Mouse (Mus musculus) bone marrow, adult 2 months (tissue): ENCODE results near the gene Etfdh. TPM values are rescaled to one million over a fixed set of nuclear protein-coding genes. Genes with fewer than 3 reads are reported as not detected.

Experiments used
- H3K27ac ChIP-seq: fragments of 200-500 bp; 2 replicates; pipeline ENCODE4 v1.5.1; 2012; ENCODE audit warnings: low read depth, mild to moderate bottlenecking, control low read depth, inconsistent platforms, low read length; ENCODE audit not compliant: control insufficient read depth, poor library complexity, insufficient read depth
- H3K4me1 ChIP-seq: fragments of 200-500 bp; 2 replicates; pipeline ENCODE4 v1.6.1; 2011; ENCODE audit warnings: low read length; ENCODE audit not compliant: control insufficient read depth, insufficient read depth
- H3K4me3 ChIP-seq: fragments of 200-500 bp; replicated peaks from 2 replicates; pipeline ENCODE3; 2011; ENCODE audit warnings: mild to moderate bottlenecking, low read depth, low read length, control low read depth; ENCODE audit not compliant: control insufficient read depth
- CTCF ChIP-seq: fragments of 200-500 bp; IDR thresholded peaks from 2 replicates; pipeline ENCODE4 v1.5.1; 2011; ENCODE audit warnings: low read length, control low read depth; ENCODE audit not compliant: control insufficient read depth, insufficient read depth
- POLR2A ChIP-seq: fragments of 200-500 bp; IDR thresholded peaks from 2 replicates; pipeline ENCODE4 v1.6.1; 2011; ENCODE audit warnings: low read depth, mild to moderate bottlenecking, control low read depth, low read length, borderline replicate concordance; ENCODE audit not compliant: control insufficient read depth
- WGBS: fragments of 180-500 bp; shearing (Covaris S2); methylation state at CpG from one replicate; pipeline ENCODE4 v1.1.7; 2018; 5-methylcytosine and 5-hydroxymethylcytosine counted together
- polyA plus RNA-seq: library from polyadenylated mRNA; stranded (reverse); fragments of >200 nt; gene quantifications from 2 replicates; pipeline ENCODE4 v1.2.4, GENCODE M21; 2011; ENCODE audit warnings: low replicate concordance; ENCODE audit not compliant: missing spikeins, insufficient read depth, insufficient read length

Etfdh gene
- polyA plus RNA-seq, 1 experiment, result 12.2 TPM

DNA sequence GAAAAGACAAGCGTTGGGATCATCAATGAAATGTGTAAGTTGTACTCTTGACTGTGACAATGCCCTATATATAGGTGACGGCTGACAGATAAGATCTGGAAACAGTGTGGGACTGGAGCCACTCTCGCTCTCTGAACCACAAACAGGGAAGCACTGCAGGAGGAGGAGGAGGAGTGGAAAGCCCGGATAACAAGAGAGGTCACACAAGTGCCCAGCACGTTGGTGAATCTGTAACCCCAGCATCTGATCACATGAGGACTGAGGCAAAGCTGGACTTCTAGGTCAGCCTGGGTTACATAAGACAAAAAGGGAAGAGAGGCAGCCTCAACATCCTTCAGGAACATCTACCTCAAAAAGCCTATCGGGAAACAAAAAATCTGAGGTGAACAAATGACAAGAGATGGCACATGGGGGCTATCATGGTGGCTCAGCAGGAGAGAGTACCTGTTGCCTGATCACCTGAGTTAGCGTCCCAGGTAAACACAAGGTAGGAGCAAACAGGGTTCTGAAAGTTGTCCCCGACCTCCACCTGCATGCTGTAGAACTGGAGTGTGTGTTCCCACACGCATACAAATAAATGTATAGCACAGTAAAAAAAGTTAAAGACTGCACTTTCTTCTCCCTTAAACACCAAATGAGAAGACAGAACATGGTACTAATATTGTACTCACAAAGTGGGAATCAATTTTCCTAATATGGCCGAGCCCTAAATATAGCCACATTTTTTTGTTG lies 64.3 kb downstream of the Etfdh start:
- Histone ChIP-seq H3K27ac (no peak overlapping the region), H3K4me1 (peaks cover 3% of the 10 kb centered on the region; the same call in 1 of the 2 replicates), H3K4me3 (no peak overlapping the region)
- WGBS, result 72% methylated on average over 10 of the region's 10 CpGs
- no peak for TF ChIP-seq POLR2A
- no peak for TF ChIP-seq CTCF

DNA sequence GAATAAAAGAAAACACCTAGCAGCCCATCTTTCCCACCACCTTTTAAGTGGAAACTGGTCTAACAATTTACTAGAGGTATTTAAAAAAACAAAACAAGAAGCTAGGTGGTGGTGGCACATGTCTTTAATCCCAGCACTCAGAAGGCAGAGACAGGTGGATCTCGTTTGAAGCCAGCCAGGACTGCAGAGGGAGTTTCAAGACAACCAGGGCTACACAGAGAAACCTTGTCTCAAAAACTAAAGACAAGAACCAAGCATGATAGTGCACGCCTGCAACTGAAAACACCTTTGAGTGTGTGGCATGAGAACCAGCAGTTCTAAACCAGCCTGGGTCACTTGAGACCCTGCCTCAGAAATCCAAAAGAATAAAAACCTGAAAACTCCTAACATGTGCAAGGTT lies 65.8 kb downstream of the Etfdh start:
- WGBS, result 80% methylated on average over 2 of the region's 2 CpGs
- no peak overlapping the region for H3K27ac ChIP-seq
- peaks cover 3% of the 10 kb centered on the region; the same call in 1 of the 2 replicates for H3K4me1 ChIP-seq
- H3K4me3 ChIP-seq, result no peak overlapping the region
- TF ChIP-seq POLR2A (no peak), CTCF (no peak)

GRCm38 (mm10) chr3:79561784-79562715 lies 67.2 kb downstream of the Etfdh start:
- Histone ChIP-seq H3K4me3 (no peak overlapping the region), H3K4me1 (peaks cover 3% of the 10 kb centered on the region; the same call in 1 of the 2 replicates), H3K27ac (no peak overlapping the region)
- TF ChIP-seq POLR2A, result no peak
- 73% methylated on average over 10 of the region's 10 CpGs for WGBS

DNA sequence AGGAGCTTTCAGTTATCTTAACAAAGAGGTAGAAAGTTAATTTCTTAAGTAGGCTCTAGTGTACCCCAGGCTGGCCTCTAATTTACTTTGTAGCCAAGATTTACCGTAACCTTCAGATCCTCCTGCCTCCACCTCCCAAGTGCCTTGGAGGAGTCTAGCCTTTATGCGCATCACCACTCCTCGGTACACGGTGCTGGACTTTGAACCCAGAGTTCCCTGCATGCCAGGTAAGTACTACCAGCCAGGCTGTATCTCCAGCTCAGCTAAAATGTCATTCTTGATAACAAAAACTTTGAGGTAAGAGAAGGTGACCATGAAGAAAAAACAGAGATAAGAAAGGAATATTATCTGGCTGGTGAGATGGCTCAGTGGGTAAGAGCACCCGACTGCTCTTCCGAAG lies 68.7 kb downstream of the Etfdh start:
- no peak overlapping the region for H3K27ac ChIP-seq
- no peak for TF ChIP-seq CTCF
- no peak for TF ChIP-seq POLR2A
- WGBS, result 91% methylated on average over 6 of the region's 6 CpGs
- no peak overlapping the region for H3K4me3 ChIP-seq
- peaks cover 2% of the 10 kb centered on the region; the same call in 1 of the 2 replicates for H3K4me1 ChIP-seq

- TF ChIP-seq POLR2A (no peak), CTCF (no peak)
- WGBS, result 40% methylated on average over 5 of the region's 5 CpGs
- H3K4me1 ChIP-seq, result peaks cover 2% of the 10 kb centered on the region; the same call in 1 of the 2 replicates
- H3K4me3 ChIP-seq, result no peak overlapping the region
- H3K27ac ChIP-seq, result no peak overlapping the region
Measured at GRCm38 (mm10) chr3:79559773-79560045, 69.6 kb downstream of the Etfdh start.

DNA sequence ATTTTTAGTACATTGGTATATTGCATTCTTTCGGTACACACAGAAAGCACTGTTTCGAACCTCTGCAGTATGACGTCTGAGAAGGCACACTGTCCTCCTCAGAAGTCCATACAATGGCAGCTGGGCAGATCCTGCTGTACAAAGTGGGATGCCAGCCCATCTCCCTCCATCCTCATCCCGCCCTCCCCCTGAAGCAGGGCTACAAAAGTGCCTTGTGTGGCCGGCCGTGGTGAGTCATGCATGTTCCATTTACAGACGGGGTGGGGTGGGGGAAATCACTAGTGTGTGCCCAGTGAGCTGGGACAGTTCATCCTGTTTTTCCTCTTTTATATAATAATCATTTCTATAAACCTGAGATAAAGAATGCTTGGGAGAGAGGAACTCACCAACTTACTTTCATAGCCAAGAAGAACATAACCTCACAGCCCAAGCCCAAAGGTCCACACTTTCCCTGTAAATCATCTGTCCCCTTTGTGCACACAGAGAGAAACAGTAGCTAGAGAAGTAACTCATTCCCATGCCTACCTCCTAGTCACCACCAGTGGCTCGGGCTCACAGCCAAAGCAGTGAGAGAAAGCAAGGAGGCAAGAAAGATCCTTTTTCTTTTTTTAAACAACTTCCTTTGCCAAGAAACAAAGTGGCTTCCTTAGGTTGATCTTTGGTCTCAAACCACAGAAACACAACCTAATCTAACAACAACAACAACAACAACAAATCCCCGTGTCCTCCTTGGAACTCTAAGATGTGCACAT lies 70.1 kb downstream of the Etfdh start:
- WGBS, result 54% methylated on average over 9 of the region's 9 CpGs
- H3K4me1 ChIP-seq, result peaks cover 2% of the 10 kb centered on the region; the same call in 1 of the 2 replicates
- no peak overlapping the region for H3K4me3 ChIP-seq
- no peak overlapping the region for H3K27ac ChIP-seq
- no peak for TF ChIP-seq POLR2A

- 88% methylated on average over 6 of the region's 6 CpGs for WGBS
Measured at GRCm38 (mm10) chr3:79555061-79555460, 74.2 kb downstream of the Etfdh start.

More at GRCm38 (mm10) chr3:79555061-79555460, 74.2 kb downstream of the Etfdh start:
- Histone ChIP-seq H3K4me1 (no peaks in the 10 kb centered on the region; the same call in 1 of the 2 replicates), H3K4me3 (no peak overlapping the region), H3K27ac (no peak overlapping the region)
- no peak for TF ChIP-seq CTCF
- no peak for TF ChIP-seq POLR2A

Other genes with a start within 250 kb of the Etfdh start
- 8.4 and 10.8 TPM in 2 replicates for gene Fnip2, start 61.7 kb downstream of the Etfdh start, polyA plus RNA-seq
- gene Ppid, start 38.2 kb downstream of the Etfdh start, polyA plus RNA-seq, result 54.4 and 65.4 TPM in 2 replicates
- 6.2 and 6.4 TPM in 2 replicates for gene 4930579G24Rik, start 421 bp downstream of the Etfdh start, polyA plus RNA-seq
- not detected in 2 replicates for gene Rxfp1, start 108.4 kb upstream of the Etfdh start, polyA plus RNA-seq
- gene Tmem144, start 223.3 kb upstream of the Etfdh start, polyA plus RNA-seq, result not detected in 2 replicates